Mouse (Mus musculus): ENCODE results near the gene Spata2.

- TF ChIP-seq CTCF (conservative IDR thresholded peaks at IDR 0.05; ENCODE audit: low read length): no peak
- TF ChIP-seq POU5F1 (IDR thresholded peaks at IDR 0.05; ENCODE audit: borderline replicate concordance, low read length): no peak
- no peak for TF ChIP-seq NANOG (IDR thresholded peaks at IDR 0.05; ENCODE audit: borderline replicate concordance, low read length)
These were observed 41.2 kb upstream of the Spata2 start for GRCm38 (mm10) chr2:167533880-167534279.

Data from E14TG2a.4 (cell line).